Mouse (Mus musculus) forebrain, embryonic 14.5 days (tissue): ENCODE data around the gene Aktip. TPM values are rescaled to one million over a fixed set of nuclear protein-coding genes. Genes with fewer than 3 reads are reported as not detected.
A peak's percentile ranks its signal among the peaks of the same experiment; 100 is the strongest.

Source experiments
- ATAC-seq: fragments of 200-750 bp; cut with Nextera tagmentation; 2 replicates; pipeline ENCODE4 v1.8.0; 2017; ENCODE audit warnings: mild to moderate bottlenecking, moderate library complexity
- DNase-seq: peaks from one replicate; pipeline ENCODE4 v3.0.0-alpha.2; 2015; ENCODE audit warnings: low spot score
- H3K27ac ChIP-seq: fragments of 300-500 bp; sonication (generic); 2 replicates; pipeline ENCODE4 v1.5.1; 2014; ENCODE audit warnings: low read depth, mild to moderate bottlenecking, control low read depth, low read length, moderate library complexity
- H3K27me3 ChIP-seq: fragments of 300-500 bp; sonication (generic); replicated peaks from 2 replicates; pipeline ENCODE4 v1.6.1; 2014; ENCODE audit warnings: low read length, control low read depth, mixed read lengths; ENCODE audit not compliant: control insufficient read depth, insufficient read depth
- H3K36me3 ChIP-seq: fragments of 300-500 bp; sonication (generic); 2 replicates; pipeline ENCODE4 v1.6.1; 2014; ENCODE audit warnings: low read length, control low read depth; ENCODE audit not compliant: control insufficient read depth, insufficient read depth
- H3K4me1 ChIP-seq: fragments of 300-500 bp; sonication (generic); 2 replicates; pipeline ENCODE4 v1.6.1; 2014; ENCODE audit warnings: antibody characterized with exemption, low read length, control low read depth; ENCODE audit not compliant: control insufficient read depth, insufficient read depth
- H3K4me2 ChIP-seq: fragments of 300-500 bp; sonication (generic); 2 replicates; pipeline ENCODE4 v1.6.1; 2014; ENCODE audit warnings: mild to moderate bottlenecking, control low read depth, low read length
- H3K4me3 ChIP-seq: fragments of 300-500 bp; sonication (generic); 2 replicates; pipeline ENCODE4 v1.5.1; 2014; ENCODE audit warnings: low read depth, low read length, control low read depth
- H3K9ac ChIP-seq: fragments of 300-500 bp; sonication (generic); 2 replicates; pipeline ENCODE4 v1.6.1; 2014; ENCODE audit warnings: mild to moderate bottlenecking, low read length, control low read depth, moderate library complexity
- H3K9me3 ChIP-seq: fragments of 300-500 bp; sonication (generic); replicated peaks from 2 replicates; pipeline ENCODE4 v1.6.1; 2016; ENCODE audit warnings: low read length, control low read depth, mixed read lengths; ENCODE audit not compliant: control insufficient read depth
- WGBS: fragments of 180-500 bp; shearing (Covaris S2); extraction: QIAGEN DNeasy Blood & Tissue Kit; methylation state at CpG from one replicate; pipeline ENCODE4 v1.1.7; 2014; 5-methylcytosine and 5-hydroxymethylcytosine counted together
- polyA plus RNA-seq: library from polyadenylated mRNA; unstranded; fragments of >200 nt; fragmentation: Nextera tagmentation; extraction: Ambion mirVana; gene quantifications from 2 replicates; pipeline ENCODE4 v1.2.1, GENCODE M21; 2014

Aktip gene
- polyA plus RNA-seq, result 142 and 155 TPM in 2 replicates

DNA sequence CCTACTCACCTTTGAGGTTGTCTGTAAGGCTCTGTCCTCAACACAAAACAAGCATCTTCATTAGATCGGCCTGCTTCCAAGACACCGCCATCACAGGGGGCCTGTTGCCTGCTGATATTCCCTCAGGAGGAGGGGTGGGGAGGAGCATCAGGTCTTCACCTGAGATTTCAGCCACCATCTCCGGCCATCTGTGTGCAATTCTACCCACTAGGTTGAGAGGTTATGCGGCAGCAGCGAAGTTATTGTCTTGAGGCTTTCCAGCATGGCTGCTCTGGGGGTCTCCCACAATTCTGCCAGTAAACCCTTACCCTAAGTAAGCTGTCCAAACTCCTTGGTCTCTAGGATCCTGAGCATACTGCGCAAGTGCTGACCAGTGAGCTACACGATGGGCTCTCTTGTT lies at the start of gene Aktip:
Gene Aktip (minus strand): TSS at position 101 of the 400 bp plus-strand sequence.
- 97% methylated on average over 7 of the region's 7 CpGs for WGBS
- H3K27ac ChIP-seq, result no peak within 1 kb of the TSS

GRCm38 (mm10) chr8:91245821-91246454 lies 46.2 kb upstream of the Aktip start:
- no peak for ATAC-seq
- no peak overlapping the region for H3K9ac ChIP-seq
- 52% methylated on average over 4 of the region's 4 CpGs for WGBS

More for the DNA sequence above, at the start of gene Aktip:
- Histone ChIP-seq H3K9ac (no peak within 1 kb of the TSS), H3K27me3 (no peaks in the 10 kb centered on the region), H3K4me1 (no peaks in the 10 kb centered on the region), H3K4me3 (no peak within 1 kb of the TSS), H3K36me3 (no peaks in the 10 kb centered on the region), H3K9me3 (no peaks in the 10 kb centered on the region), H3K4me2 (no peak within 1 kb of the TSS)
- DNase-seq (no peak), ATAC-seq (no peak)

GRCm38 (mm10) chr8:91242721-91243120 lies 42.9 kb upstream of the Aktip start:
- no peaks in the 10 kb centered on the region for H3K36me3 ChIP-seq
- DNase-seq (no peak), ATAC-seq (no peak)
- no peak overlapping the region for H3K27ac ChIP-seq
- H3K9ac ChIP-seq, result no peak overlapping the region
- no peaks in the 10 kb centered on the region for H3K9me3 ChIP-seq
- WGBS, result 73% methylated on average over 1 of the region's 1 CpGs
- no peak overlapping the region for H3K4me3 ChIP-seq
- no peaks in the 10 kb centered on the region for H3K27me3 ChIP-seq
- H3K4me2 ChIP-seq, result no peak overlapping the region
- H3K4me1 ChIP-seq, result peaks cover 2% of the 10 kb centered on the region

More at GRCm38 (mm10) chr8:91245821-91246454, 46.2 kb upstream of the Aktip start:
- no peaks in the 10 kb centered on the region for H3K27me3 ChIP-seq
- no peak for DNase-seq
- no peak overlapping the region for H3K4me2 ChIP-seq
- no peak overlapping the region for H3K27ac ChIP-seq
- no peak overlapping the region for H3K4me3 ChIP-seq
- no peaks in the 10 kb centered on the region for H3K9me3 ChIP-seq
- H3K4me1 ChIP-seq, result peaks cover 2% of the 10 kb centered on the region
- peaks cover 7% of the 10 kb centered on the region for H3K36me3 ChIP-seq

GRCm38 (mm10) chr8:91241873-91242519 lies 42.2 kb upstream of the Aktip start:
- ATAC-seq, result no peak
- no peak overlapping the region for H3K27ac ChIP-seq
- H3K27me3 ChIP-seq, result no peaks in the 10 kb centered on the region
- DNase-seq, result no peak
- 36% methylated on average over 8 of the region's 8 CpGs for WGBS
- no peak overlapping the region for H3K9ac ChIP-seq
- no peak overlapping the region for H3K4me2 ChIP-seq
- H3K4me3 ChIP-seq, result no peak overlapping the region
- H3K4me1 ChIP-seq, result peaks cover 2% of the 10 kb centered on the region
- no peaks in the 10 kb centered on the region for H3K9me3 ChIP-seq
- H3K36me3 ChIP-seq, result no peaks in the 10 kb centered on the region

DNA sequence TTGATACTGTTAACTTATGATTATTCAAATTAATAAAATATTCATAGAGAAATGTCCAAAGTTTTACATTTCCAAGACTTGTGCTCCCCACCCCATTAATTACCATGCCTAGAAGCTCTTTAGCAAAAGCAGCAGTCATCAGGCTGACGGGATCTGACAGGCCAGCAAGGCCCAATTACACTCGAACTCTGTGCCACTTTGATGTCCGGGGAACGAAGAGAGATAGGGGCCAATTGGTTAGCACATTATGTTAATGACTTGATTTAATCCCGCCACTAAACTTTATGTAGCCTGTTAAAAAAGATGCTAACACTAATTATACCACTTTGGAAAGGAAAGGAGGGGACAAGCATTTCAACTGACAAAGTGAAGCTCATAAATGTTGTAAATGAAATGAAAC lies 41.6 kb upstream of the Aktip start:
- Histone ChIP-seq H3K27ac (no peak overlapping the region), H3K4me3 (no peak overlapping the region), H3K27me3 (no peaks in the 10 kb centered on the region), H3K9ac (no peak overlapping the region), H3K4me2 (no peak overlapping the region), H3K36me3 (no peaks in the 10 kb centered on the region), H3K4me1 (peaks cover 2% of the 10 kb centered on the region), H3K9me3 (no peaks in the 10 kb centered on the region)
- 10% methylated on average over 5 of the region's 5 CpGs for WGBS
- peak; percentile 48 for DNase-seq
- ATAC-seq, result no peak

DNA sequence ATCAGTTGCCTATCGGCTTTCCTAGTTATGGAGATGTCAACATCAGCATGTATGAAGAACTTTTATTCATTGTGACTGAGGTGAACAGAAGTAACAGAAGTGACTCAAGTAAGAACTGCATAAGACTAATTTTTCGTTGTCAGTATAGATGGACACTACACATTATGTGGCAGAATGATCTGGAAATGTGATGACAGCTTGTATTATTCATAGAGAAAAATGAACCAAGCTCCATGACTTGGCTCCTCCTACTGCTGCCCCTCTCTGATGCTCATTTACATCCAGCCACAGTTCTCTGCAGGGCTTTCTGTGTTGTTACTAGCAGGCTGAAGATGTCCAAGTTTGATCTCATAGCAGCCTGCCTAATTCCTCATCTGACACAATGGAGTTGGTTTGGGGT lies 37.4 kb upstream of the Aktip start:
- WGBS, result 89% methylated on average over 2 of the region's 2 CpGs
- H3K4me2 ChIP-seq, result no peak overlapping the region

GRCm38 (mm10) chr8:91234097-91234496 lies 34.3 kb upstream of the Aktip start:
- no peak for ATAC-seq
- Histone ChIP-seq H3K4me3 (no peak overlapping the region), H3K27me3 (no peaks in the 10 kb centered on the region), H3K4me2 (no peak overlapping the region), H3K4me1 (no peaks in the 10 kb centered on the region), H3K9ac (no peak overlapping the region), H3K9me3 (no peaks in the 10 kb centered on the region), H3K27ac (no peak overlapping the region), H3K36me3 (no peaks in the 10 kb centered on the region)
- WGBS, result 60% methylated on average over 2 of the region's 2 CpGs
- no peak for DNase-seq

More for the DNA sequence above, 37.4 kb upstream of the Aktip start:
- Histone ChIP-seq H3K27me3 (no peaks in the 10 kb centered on the region), H3K9me3 (no peaks in the 10 kb centered on the region), H3K4me3 (no peak overlapping the region), H3K36me3 (no peaks in the 10 kb centered on the region), H3K27ac (no peak overlapping the region), H3K4me1 (peaks cover 1% of the 10 kb centered on the region), H3K9ac (no peak overlapping the region)
- DNase-seq, result no peak
- ATAC-seq, result no peak

DNA sequence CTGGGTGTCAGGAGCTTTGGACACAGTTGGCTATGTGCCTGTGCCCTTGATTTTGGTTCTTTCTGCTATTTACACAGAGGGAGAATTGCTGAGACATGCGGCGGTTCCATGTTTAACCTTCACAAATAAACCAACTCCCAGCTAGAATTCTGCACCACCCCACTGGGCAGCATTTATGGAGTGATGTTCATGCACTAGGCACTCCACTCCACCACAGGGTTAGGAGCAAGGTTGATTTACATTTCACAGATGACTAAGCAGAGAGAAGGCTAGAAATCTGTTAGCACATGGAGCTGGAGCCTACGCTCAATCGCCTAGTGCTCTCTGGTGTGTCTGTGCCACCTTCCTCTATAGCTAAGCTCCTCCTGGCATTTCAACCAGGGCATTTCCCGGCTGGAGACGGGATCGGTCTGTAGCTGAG lies 27.7 kb upstream of the Aktip start:
- 93% methylated on average over 7 of the region's 7 CpGs for WGBS

GRCm38 (mm10) chr8:91224227-91224626 lies 24.5 kb upstream of the Aktip start:
- H3K9me3 ChIP-seq, result no peaks in the 10 kb centered on the region
- H3K4me1 ChIP-seq, result no peaks in the 10 kb centered on the region
- no peaks in the 10 kb centered on the region for H3K27me3 ChIP-seq
- H3K36me3 ChIP-seq, result 0 out of 2 replicates have a peak, but pooled peaks cover 3% of the 10 kb centered on the region
- DNase-seq, result no peak
- no peak overlapping the region for H3K9ac ChIP-seq
- ATAC-seq, result no peak
- no peak overlapping the region for H3K27ac ChIP-seq
- 85% methylated on average over 7 of the region's 7 CpGs for WGBS
- no peak overlapping the region for H3K4me3 ChIP-seq
- H3K4me2 ChIP-seq, result no peak overlapping the region

More for the DNA sequence above, 27.7 kb upstream of the Aktip start:
- Histone ChIP-seq H3K4me2 (no peak overlapping the region), H3K27me3 (no peaks in the 10 kb centered on the region), H3K4me1 (no peaks in the 10 kb centered on the region), H3K4me3 (no peak overlapping the region), H3K27ac (no peak overlapping the region), H3K9ac (no peak overlapping the region), H3K9me3 (no peaks in the 10 kb centered on the region), H3K36me3 (0 out of 2 replicates have a peak, but pooled peaks cover 3% of the 10 kb centered on the region)
- DNase-seq (no peak), ATAC-seq (no peak)
